Mouse (Mus musculus): ENCODE data around the gene Fam110a. TPM values are rescaled to one million over a fixed set of nuclear protein-coding genes. Genes with fewer than 3 reads are reported as not detected.

Fam110a gene
- polyA plus RNA-seq, 2 experiments: 5.1 to 6.8 TPM

- TF ChIP-seq EP300 (IDR thresholded peaks at IDR 0.05; ENCODE audit: low read depth) (no peak), CTCF (IDR thresholded peaks at IDR 0.05; ENCODE audit: low read depth) (no peak)
- Histone ChIP-seq H3K9me3 (ENCODE audit: control insufficient read depth, low read length) (no peaks in the 10 kb centered on the region), H3K9ac (replicated peaks) (no peak overlapping the region), H3K4me1 (replicated peaks; ENCODE audit: control insufficient read depth in 2 of 2, insufficient read depth in 2 of 2, low read length in 1 of 2) (peaks cover 0 to 7% of the 10 kb centered on the region in 2 experiments; a peak in 2 of 4 replicates), H3K4me3 (ENCODE audit: insufficient read depth in 1 of 2, low read depth in 2 of 2, low read length in 2 of 2) (no peak overlapping the region), H3K4me2 (ENCODE audit: low read depth) (no peak overlapping the region), H3K27ac (no peak overlapping the region), H3K36me3 (replicated peaks; ENCODE audit: control insufficient read depth, insufficient read depth, low read depth) (no peaks in the 10 kb centered on the region), H3K27me3 (ENCODE audit: control insufficient read depth, insufficient read depth, low read length) (no peaks in the 10 kb centered on the region)
- no peak for ATAC-seq (ENCODE audit: insufficient read depth)
- no peak for DNase-seq (ENCODE audit: low read depth in 3 of 3, low spot score in 3 of 3)
- WGBS (ENCODE audit: insufficient replicate concordance): 48% methylated on average over 4 of the region's 4 CpGs
Measured at GRCm38 (mm10) chr2:151956500-151957137, 23.4 kb downstream of the Fam110a start.

DNA sequence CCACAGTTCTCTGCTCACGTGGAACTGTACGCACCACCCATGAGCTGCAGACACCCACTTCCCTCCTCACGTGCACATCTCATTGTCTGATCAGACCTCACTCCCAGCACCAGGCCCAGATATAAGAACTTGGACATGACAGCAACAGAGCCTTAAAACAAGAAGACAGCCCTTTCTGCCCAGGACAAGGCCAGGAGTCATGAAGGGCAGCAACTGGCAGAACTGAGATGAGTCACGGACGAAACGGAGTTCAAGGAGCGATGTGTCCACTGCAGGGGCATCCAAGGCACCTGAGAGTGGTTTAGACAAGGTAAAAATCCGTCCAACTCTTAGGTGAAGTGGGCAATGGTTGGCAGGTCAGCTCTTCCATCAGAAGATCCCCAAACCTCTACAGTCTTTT, 26.4 kb downstream of the Fam110a start:
- Histone ChIP-seq H3K27me3 (ENCODE audit: control insufficient read depth, insufficient read depth, low read length) (no peaks in the 10 kb centered on the region), H3K4me3 (ENCODE audit: insufficient read depth in 1 of 2, low read depth in 2 of 2, low read length in 2 of 2) (no peak overlapping the region), H3K9ac (replicated peaks) (no peak overlapping the region), H3K9me3 (ENCODE audit: control insufficient read depth, low read length) (no peaks in the 10 kb centered on the region), H3K36me3 (replicated peaks; ENCODE audit: control insufficient read depth, insufficient read depth, low read depth) (no peaks in the 10 kb centered on the region), H3K27ac (no peak overlapping the region), H3K4me2 (ENCODE audit: low read depth) (no peak overlapping the region), H3K4me1 (replicated peaks; ENCODE audit: control insufficient read depth in 2 of 2, insufficient read depth in 2 of 2, low read length in 1 of 2) (0 out of 4 replicates have a peak, but pooled peaks cover 0 to under 1% of the 10 kb centered on the region in 2 experiments)
- no peak for ATAC-seq (ENCODE audit: insufficient read depth)
- no peak for DNase-seq (ENCODE audit: low read depth in 3 of 3, low spot score in 3 of 3)
- no peak for TF ChIP-seq CTCF (IDR thresholded peaks at IDR 0.05; ENCODE audit: low read depth)
- no peak for TF ChIP-seq EP300 (IDR thresholded peaks at IDR 0.05; ENCODE audit: low read depth)
- WGBS (ENCODE audit: insufficient replicate concordance): 58% methylated on average over 8 of the region's 8 CpGs

DNA sequence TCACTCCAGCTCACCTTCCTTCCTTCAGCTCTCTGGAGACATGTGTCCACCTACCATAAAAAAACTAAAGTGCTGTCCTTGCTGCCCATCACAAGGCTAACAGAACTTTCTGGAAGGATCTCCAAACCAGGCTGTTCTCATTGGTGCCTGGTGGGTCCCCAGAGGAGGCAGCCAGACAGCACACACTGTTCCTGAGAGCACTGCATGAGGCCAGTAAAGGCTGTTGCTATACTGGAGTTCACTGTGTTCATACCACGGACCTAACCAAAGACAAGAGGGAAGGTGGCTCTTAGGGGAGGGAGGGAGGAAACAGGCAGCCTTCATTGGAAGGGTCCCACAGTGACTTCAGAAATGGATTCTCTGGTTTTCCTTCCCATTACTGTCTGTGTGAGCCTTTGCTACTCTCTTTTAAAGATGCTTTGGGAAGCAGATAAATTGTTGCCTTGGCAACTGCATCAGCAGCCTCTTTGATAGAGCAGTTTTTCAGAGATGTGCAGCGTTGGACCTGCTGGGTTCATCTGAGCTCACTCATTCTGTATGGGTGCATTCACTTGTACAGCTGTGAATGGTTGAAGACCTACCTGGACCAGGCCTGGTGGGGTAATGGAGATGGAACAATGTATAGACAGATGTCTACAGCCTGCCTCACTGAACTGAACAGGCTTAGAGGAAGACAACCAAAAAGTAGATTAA, 30.8 kb downstream of the Fam110a start:
- H3K36me3 ChIP-seq (replicated peaks; ENCODE audit: control insufficient read depth, insufficient read depth, low read depth): no peaks in the 10 kb centered on the region
- ATAC-seq (ENCODE audit: insufficient read depth): no peak
- DNase-seq (ENCODE audit: low read depth in 3 of 3, low spot score in 3 of 3): no peak
- no peaks in the 10 kb centered on the region for H3K27me3 ChIP-seq (ENCODE audit: control insufficient read depth, insufficient read depth, low read length)
- H3K4me2 ChIP-seq (ENCODE audit: low read depth): no peak overlapping the region
- TF ChIP-seq EP300 (IDR thresholded peaks at IDR 0.05; ENCODE audit: low read depth) (no peak), CTCF (IDR thresholded peaks at IDR 0.05; ENCODE audit: low read depth) (no peak)
- no peak overlapping the region for H3K27ac ChIP-seq
- H3K4me3 ChIP-seq (ENCODE audit: insufficient read depth in 1 of 2, low read depth in 2 of 2, low read length in 2 of 2): no peak overlapping the region
- H3K9ac ChIP-seq (replicated peaks): no peak overlapping the region
- H3K9me3 ChIP-seq (ENCODE audit: control insufficient read depth, low read length): no peaks in the 10 kb centered on the region
- H3K4me1 ChIP-seq (replicated peaks; ENCODE audit: control insufficient read depth in 2 of 2, insufficient read depth in 2 of 2, low read length in 1 of 2): no peaks in the 10 kb centered on the region
- WGBS (ENCODE audit: insufficient replicate concordance): 45% methylated on average over 2 of the region's 2 CpGs

DNA sequence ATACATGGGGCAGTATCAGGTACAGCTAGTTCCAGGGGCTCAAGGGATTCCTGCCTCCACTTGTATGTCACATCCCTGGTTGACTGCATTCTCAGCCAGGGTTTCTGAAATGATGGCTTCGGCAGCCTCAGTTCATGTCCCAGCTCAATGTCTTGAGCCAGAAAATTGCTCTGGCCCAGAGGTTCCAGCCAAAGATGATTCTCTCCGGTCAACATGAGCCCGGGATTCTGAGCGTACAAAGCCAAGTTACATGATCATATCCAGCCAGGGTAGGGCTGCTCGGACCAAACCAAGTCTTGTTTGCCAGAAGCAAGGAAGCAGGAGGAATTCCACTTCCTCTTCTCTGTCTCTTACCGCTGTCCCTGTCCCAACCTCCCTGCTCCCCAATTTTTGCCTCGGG, 31.7 kb downstream of the Fam110a start:
- H3K27ac ChIP-seq: no peak overlapping the region
- no peaks in the 10 kb centered on the region for H3K27me3 ChIP-seq (ENCODE audit: control insufficient read depth, insufficient read depth, low read length)
- no peak overlapping the region for H3K4me3 ChIP-seq (ENCODE audit: insufficient read depth in 1 of 2, low read depth in 2 of 2, low read length in 2 of 2)
- H3K9ac ChIP-seq (replicated peaks): no peak overlapping the region
- no peaks in the 10 kb centered on the region for H3K36me3 ChIP-seq (replicated peaks; ENCODE audit: control insufficient read depth, insufficient read depth, low read depth)
- no peaks in the 10 kb centered on the region for H3K9me3 ChIP-seq (ENCODE audit: control insufficient read depth, low read length)
- DNase-seq (ENCODE audit: low read depth in 3 of 3, low spot score in 3 of 3) (no peak), ATAC-seq (ENCODE audit: insufficient read depth) (no peak)
- H3K4me2 ChIP-seq (ENCODE audit: low read depth): no peak overlapping the region
- TF ChIP-seq EP300 (IDR thresholded peaks at IDR 0.05; ENCODE audit: low read depth): no peak
- TF ChIP-seq CTCF (IDR thresholded peaks at IDR 0.05; ENCODE audit: low read depth): no peak
- WGBS (ENCODE audit: insufficient replicate concordance): 64% methylated on average over 7 of the region's 7 CpGs
- no peaks in the 10 kb centered on the region for H3K4me1 ChIP-seq (replicated peaks; ENCODE audit: control insufficient read depth in 2 of 2, insufficient read depth in 2 of 2, low read length in 1 of 2)

GRCm38 (mm10) chr2:151947617-151948016, 32.4 kb downstream of the Fam110a start:
- TF ChIP-seq CTCF (IDR thresholded peaks at IDR 0.05; ENCODE audit: low read depth) (no peak), EP300 (IDR thresholded peaks at IDR 0.05; ENCODE audit: low read depth) (no peak)
- no peaks in the 10 kb centered on the region for H3K9me3 ChIP-seq (ENCODE audit: control insufficient read depth, low read length)
- no peaks in the 10 kb centered on the region for H3K4me1 ChIP-seq (replicated peaks; ENCODE audit: control insufficient read depth in 2 of 2, insufficient read depth in 2 of 2, low read length in 1 of 2)
- H3K4me3 ChIP-seq (ENCODE audit: insufficient read depth in 1 of 2, low read depth in 2 of 2, low read length in 2 of 2): no peak overlapping the region
- no peak overlapping the region for H3K4me2 ChIP-seq (ENCODE audit: low read depth)
- H3K27me3 ChIP-seq (ENCODE audit: control insufficient read depth, insufficient read depth, low read length): no peaks in the 10 kb centered on the region
- no peak overlapping the region for H3K9ac ChIP-seq (replicated peaks)
- ATAC-seq (ENCODE audit: insufficient read depth): no peak
- WGBS (ENCODE audit: insufficient replicate concordance): 75% methylated on average over 2 of the region's 2 CpGs
- no peak for DNase-seq (ENCODE audit: low read depth in 3 of 3, low spot score in 3 of 3)
- no peak overlapping the region for H3K27ac ChIP-seq
- no peaks in the 10 kb centered on the region for H3K36me3 ChIP-seq (replicated peaks; ENCODE audit: control insufficient read depth, insufficient read depth, low read depth)

All from liver, embryonic 14.5 days (tissue).